Mouse (Mus musculus) hindbrain, embryonic 14.5 days (tissue): ENCODE measurements at regions not wholly inside any gene's neighbourhood (a gene's known extent, or its start where the extent isn't known, plus 50 kb on each side); places are given as distances from the start of the nearest gene placed in this dataset.

Experiments
- ATAC-seq: fragments of 200-750 bp; cut with Nextera tagmentation; 2 replicates; pipeline ENCODE4 v1.8.0; 2017; ENCODE audit warnings: moderate number of reproducible peaks, mild to moderate bottlenecking, moderate TSS enrichment, moderate library complexity; ENCODE audit not compliant: low FRiP score
- DNase-seq: peaks from one replicate; pipeline ENCODE4 v3.0.0-alpha.2; 2015; ENCODE audit warnings: low spot score
- H3K27ac ChIP-seq: fragments of 300-500 bp; sonication (generic); 2 replicates; pipeline ENCODE4 v1.5.1; 2014; ENCODE audit warnings: mild to moderate bottlenecking, moderate library complexity
- H3K27me3 ChIP-seq: fragments of 300-500 bp; sonication (generic); 2 replicates; pipeline ENCODE4 v1.6.1; 2014; ENCODE audit warnings: mild to moderate bottlenecking, low read length, mixed read lengths; ENCODE audit not compliant: control insufficient read depth, insufficient read depth
- H3K36me3 ChIP-seq: fragments of 300-500 bp; sonication (generic); replicated peaks from 2 replicates; pipeline ENCODE4 v1.6.1; 2014; ENCODE audit not compliant: control insufficient read depth, insufficient read depth
- H3K4me1 ChIP-seq: fragments of 300-500 bp; sonication (generic); replicated peaks from 2 replicates; pipeline ENCODE4 v1.6.1; 2014; ENCODE audit warnings: antibody characterized with exemption, low read length, mixed read lengths; ENCODE audit not compliant: control insufficient read depth, insufficient read depth
- H3K4me2 ChIP-seq: fragments of 300-500 bp; sonication (generic); replicated peaks from 2 replicates; pipeline ENCODE4 v1.6.1; 2014; ENCODE audit warnings: mild to moderate bottlenecking, moderate library complexity
- H3K4me3 ChIP-seq: fragments of 300-500 bp; sonication (generic); replicated peaks from 2 replicates; pipeline ENCODE4 v1.5.1; 2014; ENCODE audit warnings: mild to moderate bottlenecking, low read length
- H3K9ac ChIP-seq: fragments of 300-500 bp; sonication (generic); 2 replicates; pipeline ENCODE4 v1.6.1; 2014
- H3K9me3 ChIP-seq: fragments of 300-500 bp; sonication (generic); 2 replicates; pipeline ENCODE4 v1.6.1; 2016; ENCODE audit warnings: low read length; ENCODE audit not compliant: control insufficient read depth
- WGBS: fragments of 180-500 bp; shearing (Covaris S2); extraction: QIAGEN DNeasy Blood & Tissue Kit; methylation state at CpG from one replicate; pipeline ENCODE4 v1.1.7; 2014; 5-methylcytosine and 5-hydroxymethylcytosine counted together

DNA sequence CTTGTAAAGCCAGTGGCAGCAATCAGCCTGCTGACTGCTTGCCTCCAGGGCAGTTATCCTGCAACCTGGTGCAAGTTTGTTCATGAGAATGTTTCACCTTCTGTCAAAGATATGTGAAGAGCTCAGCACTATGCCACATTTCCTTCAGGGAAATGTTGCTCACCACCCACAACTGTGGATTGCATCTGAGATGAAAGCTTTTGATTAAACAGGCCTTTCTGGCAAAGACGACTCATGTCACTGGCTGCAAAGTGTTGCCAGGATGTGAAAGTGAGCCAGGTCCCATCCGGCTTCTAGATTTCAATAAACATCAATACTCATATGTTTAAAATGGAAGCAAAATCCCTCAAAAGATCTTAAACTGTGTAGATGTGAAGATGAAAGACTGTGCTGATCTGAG is 2121.0 kb downstream of the Gm37988 start:
- H3K9me3 ChIP-seq = no peaks in the 10 kb centered on the region
- no peak overlapping the region for H3K27ac ChIP-seq
- no peak for ATAC-seq
- 95% methylated on average over 2 of the region's 2 CpGs for WGBS
- no peak overlapping the region for H3K4me2 ChIP-seq
- no peaks in the 10 kb centered on the region for H3K4me1 ChIP-seq
- no peak overlapping the region for H3K4me3 ChIP-seq
- no peak for DNase-seq
- H3K27me3 ChIP-seq = no peaks in the 10 kb centered on the region
- no peaks in the 10 kb centered on the region for H3K36me3 ChIP-seq
- H3K9ac ChIP-seq = no peak overlapping the region

DNA sequence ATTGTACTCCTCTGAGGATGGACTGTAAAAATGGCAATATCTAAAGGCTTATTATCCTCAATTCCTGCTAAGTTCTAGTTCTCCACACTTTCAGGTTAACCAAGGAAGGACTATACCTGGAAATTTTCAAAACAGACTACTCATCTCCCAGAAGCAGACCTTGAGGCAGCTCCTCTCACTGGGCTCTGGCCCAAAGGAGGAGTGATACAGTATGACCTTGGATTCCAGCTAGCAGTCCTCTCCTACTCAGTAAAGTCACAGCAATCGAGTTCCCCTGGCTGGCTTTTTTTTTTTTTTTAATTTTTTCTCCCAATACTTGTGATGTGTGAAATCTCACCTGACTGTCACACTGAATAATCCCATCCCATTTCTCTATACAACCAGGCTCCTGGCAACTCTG is 2124.2 kb downstream of the Gm37988 start:
- H3K27ac ChIP-seq = no peak overlapping the region
- no peak overlapping the region for H3K4me3 ChIP-seq
- H3K9ac ChIP-seq = no peak overlapping the region
- H3K9me3 ChIP-seq = no peaks in the 10 kb centered on the region
- DNase-seq = no peak
- H3K4me2 ChIP-seq = no peak overlapping the region
- no peaks in the 10 kb centered on the region for H3K27me3 ChIP-seq
- no peaks in the 10 kb centered on the region for H3K36me3 ChIP-seq
- ATAC-seq = no peak
- whole genome bisulfite sequencing = 61% methylated on average over 1 of the region's 1 CpGs
- H3K4me1 ChIP-seq = no peaks in the 10 kb centered on the region

DNA sequence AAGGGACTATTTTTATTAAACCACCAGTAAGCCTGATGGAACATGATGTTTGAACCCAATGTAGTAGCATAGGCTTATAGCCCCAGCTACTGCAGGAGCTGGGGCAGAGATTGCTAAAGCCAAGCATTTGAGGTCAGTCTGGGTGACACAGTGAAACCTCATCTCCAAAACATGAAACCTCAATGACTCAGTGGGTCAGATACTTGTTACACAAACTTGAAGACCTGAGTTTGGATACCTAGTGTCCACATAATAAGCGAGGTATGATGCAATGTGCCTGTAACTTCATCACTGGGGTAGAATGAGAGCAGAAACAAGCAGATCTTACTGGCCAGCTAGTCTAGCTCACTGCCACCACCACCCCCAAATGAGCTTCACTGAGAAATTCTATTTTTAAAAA is 2162.1 kb downstream of the Gm37988 start:
- Histone ChIP-seq H3K9ac (no peak overlapping the region), H3K4me1 (no peaks in the 10 kb centered on the region), H3K36me3 (no peaks in the 10 kb centered on the region), H3K27me3 (no peaks in the 10 kb centered on the region), H3K4me3 (no peak overlapping the region), H3K9me3 (no peaks in the 10 kb centered on the region), H3K4me2 (no peak overlapping the region), H3K27ac (no peak overlapping the region)
- DNase-seq (no peak), ATAC-seq (no peak)
- 97% methylated on average over 1 of the region's 1 CpGs for WGBS

DNA sequence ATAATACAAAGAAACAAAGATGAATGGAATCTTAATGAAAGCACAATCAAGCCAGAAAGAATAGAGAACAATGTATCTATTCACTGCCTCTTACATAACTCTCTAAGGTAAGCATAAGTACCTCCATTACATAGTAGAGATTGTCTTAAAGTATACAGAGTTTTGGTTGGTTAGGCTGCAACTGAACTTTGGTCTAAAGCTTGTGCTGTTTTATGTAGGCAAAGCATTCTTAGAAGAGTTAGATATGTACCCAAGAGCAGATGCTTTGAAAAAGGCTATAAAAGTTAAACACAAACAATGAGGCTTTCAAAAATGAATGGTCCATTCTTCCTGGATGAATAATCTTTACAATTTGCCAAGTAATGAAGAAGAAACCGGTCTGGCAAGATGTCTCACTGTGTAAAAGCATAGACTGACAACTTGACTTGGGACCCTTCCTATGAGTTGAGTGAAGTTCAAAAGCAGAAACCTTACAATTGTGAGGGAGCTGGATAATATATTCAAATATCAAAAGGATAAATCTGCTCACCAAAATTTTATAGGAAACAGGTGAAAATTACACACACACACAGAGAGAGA is 2166.1 kb downstream of the Gm37988 start:
- ATAC-seq (no peak), DNase-seq (no peak)
- Histone ChIP-seq H3K4me1 (no peaks in the 10 kb centered on the region), H3K4me3 (no peak overlapping the region), H3K27me3 (no peaks in the 10 kb centered on the region), H3K9me3 (no peaks in the 10 kb centered on the region), H3K9ac (no peak overlapping the region), H3K27ac (no peak overlapping the region), H3K36me3 (no peaks in the 10 kb centered on the region), H3K4me2 (no peak overlapping the region)
- 22% methylated on average over 1 of the region's 1 CpGs for WGBS

DNA sequence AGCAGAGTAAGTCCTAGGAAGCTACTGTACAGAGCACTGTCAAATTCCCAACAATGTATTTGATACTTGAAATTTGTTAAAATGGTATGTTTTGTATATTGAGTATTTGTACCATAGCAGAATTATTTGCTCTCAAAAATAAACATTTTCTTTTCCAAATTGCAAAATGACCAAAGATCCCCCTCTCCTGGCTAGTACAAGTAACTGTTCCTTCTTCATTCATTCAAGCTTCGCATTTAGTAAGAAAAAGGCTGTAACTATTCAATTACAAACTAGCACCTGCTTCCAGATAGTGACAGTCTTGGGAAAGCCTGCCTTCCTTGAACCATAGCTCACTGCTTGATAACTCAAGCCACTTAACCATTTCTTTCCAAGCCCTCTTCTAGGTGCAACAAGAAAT is 2171.9 kb downstream of the Gm37988 start:
- DNase-seq (no peak), ATAC-seq (no peak)
- H3K36me3 ChIP-seq = no peaks in the 10 kb centered on the region
- H3K4me1 ChIP-seq = no peaks in the 10 kb centered on the region
- H3K9ac ChIP-seq = no peak overlapping the region
- H3K4me3 ChIP-seq = no peak overlapping the region
- 74% methylated on average over 1 of the region's 1 CpGs for WGBS
- no peaks in the 10 kb centered on the region for H3K27me3 ChIP-seq
- no peaks in the 10 kb centered on the region for H3K9me3 ChIP-seq
- no peak overlapping the region for H3K27ac ChIP-seq
- H3K4me2 ChIP-seq = no peak overlapping the region

DNA sequence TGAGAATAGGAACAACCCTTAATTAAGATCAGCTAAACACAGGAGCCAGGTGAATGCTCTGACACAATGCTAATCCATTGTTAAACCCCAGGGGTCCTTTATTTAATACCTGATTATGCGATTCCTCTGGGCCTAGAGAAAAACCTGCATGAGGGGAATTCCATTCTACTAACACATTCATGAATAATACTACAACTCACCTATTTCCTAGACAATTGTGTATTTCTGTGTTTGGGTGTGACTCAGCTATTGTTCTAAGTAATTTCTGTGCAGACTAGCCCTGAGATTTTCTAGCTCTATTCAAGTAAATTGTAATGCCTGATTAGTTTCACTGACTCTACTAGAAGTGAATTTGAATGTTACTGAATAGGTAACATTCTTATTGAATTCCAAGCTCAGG is 2176.5 kb downstream of the Gm37988 start:
- no peak overlapping the region for H3K4me2 ChIP-seq
- no peak overlapping the region for H3K9ac ChIP-seq
- no peaks in the 10 kb centered on the region for H3K4me1 ChIP-seq
- WGBS = 92% methylated on average over 1 of the region's 1 CpGs
- ATAC-seq (no peak), DNase-seq (no peak)
- H3K36me3 ChIP-seq = no peaks in the 10 kb centered on the region
- no peak overlapping the region for H3K4me3 ChIP-seq
- H3K27me3 ChIP-seq = no peaks in the 10 kb centered on the region
- H3K9me3 ChIP-seq = no peaks in the 10 kb centered on the region
- H3K27ac ChIP-seq = no peak overlapping the region

DNA sequence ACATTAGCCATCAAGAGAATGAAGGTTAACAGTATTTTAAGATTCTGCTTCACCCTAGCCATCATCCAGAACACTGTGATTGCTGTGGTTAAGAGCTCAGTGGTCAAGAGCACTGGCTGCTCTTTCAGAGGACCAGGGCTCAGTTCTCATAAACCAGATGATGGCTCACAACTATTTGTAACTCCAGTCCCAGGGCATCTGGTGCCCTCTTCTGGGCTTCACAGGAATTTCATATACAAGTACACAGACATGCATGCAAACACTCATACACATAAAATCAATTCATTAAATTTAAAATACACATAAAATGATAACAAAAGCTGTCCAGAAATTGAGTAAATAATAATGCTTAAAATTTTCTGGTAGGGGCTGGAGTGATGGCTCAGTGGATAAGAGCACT is 2189.9 kb downstream of the Gm37988 start:
- Histone ChIP-seq H3K27me3 (no peaks in the 10 kb centered on the region), H3K4me2 (no peak overlapping the region), H3K27ac (no peak overlapping the region), H3K36me3 (no peaks in the 10 kb centered on the region), H3K4me3 (no peak overlapping the region), H3K4me1 (no peaks in the 10 kb centered on the region), H3K9me3 (no peaks in the 10 kb centered on the region), H3K9ac (no peak overlapping the region)
- DNase-seq (no peak), ATAC-seq (no peak)

DNA sequence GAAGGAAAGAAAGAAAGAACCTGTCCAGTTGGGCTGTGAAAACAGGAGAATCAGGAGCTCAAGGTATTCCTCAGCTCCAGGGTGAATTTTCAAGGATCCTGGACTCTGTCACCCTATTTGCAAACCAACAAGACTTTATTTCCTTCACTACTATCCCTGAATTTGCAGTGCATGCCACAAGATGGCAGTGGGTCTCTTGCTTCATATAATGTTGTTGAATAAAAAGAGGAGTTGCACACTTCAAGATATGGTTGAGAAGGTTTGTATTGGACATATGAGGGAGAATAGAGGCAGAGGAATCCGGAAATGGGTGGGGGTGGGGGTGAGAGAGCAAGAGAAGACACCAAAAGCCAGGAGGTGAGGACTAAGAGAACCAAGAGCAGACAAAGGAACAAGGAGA is 2202.5 kb downstream of the Gm37988 start:
- Histone ChIP-seq H3K9me3 (0 out of 2 replicates have a peak, but pooled peaks cover 4% of the 10 kb centered on the region), H3K36me3 (no peaks in the 10 kb centered on the region), H3K27me3 (no peaks in the 10 kb centered on the region), H3K4me3 (no peak overlapping the region), H3K27ac (no peak overlapping the region), H3K4me1 (no peaks in the 10 kb centered on the region), H3K4me2 (no peak overlapping the region), H3K9ac (no peak overlapping the region)
- peak; percentile 40 for DNase-seq
- no peak for ATAC-seq
- WGBS = 34% methylated on average over 1 of the region's 1 CpGs
